Mouse (Mus musculus): ENCODE data around the gene Asb15. TPM values are rescaled to one million over a fixed set of nuclear protein-coding genes. Genes with fewer than 3 reads are reported as not detected.

The Asb15 gene
- polyA plus RNA-seq, 1 experiment from 2014 or later: 0.02 TPM

- H3K4me3 ChIP-seq (ENCODE audit: low read depth, low read length): no peak overlapping the region
- ATAC-seq (no peak), DNase-seq (ENCODE audit: low spot score) (no peak)
- no peaks in the 10 kb centered on the region for H3K27me3 ChIP-seq (replicated peaks; ENCODE audit: insufficient read depth, low read length)
- H3K36me3 ChIP-seq (ENCODE audit: insufficient read depth, low read length): no peaks in the 10 kb centered on the region
- no peak overlapping the region for H3K4me2 ChIP-seq (replicated peaks; ENCODE audit: low read depth, low read length)
- no peak overlapping the region for H3K27ac ChIP-seq (ENCODE audit: low read length)
- no peak overlapping the region for H3K9ac ChIP-seq (replicated peaks; ENCODE audit: low read depth)
- H3K9me3 ChIP-seq (ENCODE audit: low read length): no peaks in the 10 kb centered on the region
- H3K4me1 ChIP-seq (ENCODE audit: insufficient read depth, low read depth, low read length): no peaks in the 10 kb centered on the region
- no peak for TF ChIP-seq EP300 (IDR thresholded peaks at IDR 0.05)
- peak; percentile 16; the same call in 1 of the 2 replicates for TF ChIP-seq CTCF (IDR thresholded peaks at IDR 0.05)
- WGBS: 68% methylated on average over 10 of the region's 10 CpGs
These were observed 78.6 kb downstream of the Asb15 start for GRCm38 (mm10) chr6:24606512-24606911.

GRCm38 (mm10) chr6:24607531-24607930, 79.6 kb downstream of the Asb15 start:
- Histone ChIP-seq H3K4me1 (ENCODE audit: insufficient read depth, low read depth, low read length) (no peaks in the 10 kb centered on the region), H3K27me3 (replicated peaks; ENCODE audit: insufficient read depth, low read length) (no peaks in the 10 kb centered on the region), H3K9ac (replicated peaks; ENCODE audit: low read depth) (no peak overlapping the region), H3K36me3 (ENCODE audit: insufficient read depth, low read length) (no peaks in the 10 kb centered on the region), H3K9me3 (ENCODE audit: low read length) (no peaks in the 10 kb centered on the region), H3K4me2 (replicated peaks; ENCODE audit: low read depth, low read length) (no peak overlapping the region), H3K4me3 (ENCODE audit: low read depth, low read length) (no peak overlapping the region), H3K27ac (ENCODE audit: low read length) (no peak overlapping the region)
- TF ChIP-seq CTCF (IDR thresholded peaks at IDR 0.05) (no peak), EP300 (IDR thresholded peaks at IDR 0.05) (no peak)
- no peak for ATAC-seq
- WGBS: 59% methylated on average over 15 of the region's 15 CpGs
- no peak for DNase-seq (ENCODE audit: low spot score)

- Histone ChIP-seq H3K4me2 (replicated peaks; ENCODE audit: low read depth, low read length) (no peak overlapping the region), H3K9ac (replicated peaks; ENCODE audit: low read depth) (no peak overlapping the region), H3K9me3 (ENCODE audit: low read length) (no peaks in the 10 kb centered on the region), H3K4me3 (ENCODE audit: low read depth, low read length) (no peak overlapping the region), H3K4me1 (ENCODE audit: insufficient read depth, low read depth, low read length) (no peaks in the 10 kb centered on the region), H3K27ac (ENCODE audit: low read length) (no peak overlapping the region), H3K36me3 (ENCODE audit: insufficient read depth, low read length) (no peaks in the 10 kb centered on the region; the same call in 1 of the 2 replicates), H3K27me3 (replicated peaks; ENCODE audit: insufficient read depth, low read length) (no peaks in the 10 kb centered on the region)
- no peak for TF ChIP-seq EP300 (IDR thresholded peaks at IDR 0.05)
- no peak for TF ChIP-seq CTCF (IDR thresholded peaks at IDR 0.05)
- DNase-seq (ENCODE audit: low spot score): no peak
- WGBS: 54% methylated on average over 4 of the region's 4 CpGs
- ATAC-seq: no peak
These were observed 80.2 kb downstream of the Asb15 start for GRCm38 (mm10) chr6:24608129-24608528.

- Histone ChIP-seq H3K4me1 (ENCODE audit: insufficient read depth, low read depth, low read length) (no peaks in the 10 kb centered on the region), H3K4me2 (replicated peaks; ENCODE audit: low read depth, low read length) (no peak overlapping the region), H3K27me3 (replicated peaks; ENCODE audit: insufficient read depth, low read length) (no peaks in the 10 kb centered on the region), H3K4me3 (ENCODE audit: low read depth, low read length) (no peak overlapping the region), H3K36me3 (ENCODE audit: insufficient read depth, low read length) (no peaks in the 10 kb centered on the region; the same call in 1 of the 2 replicates), H3K9me3 (ENCODE audit: low read length) (no peaks in the 10 kb centered on the region), H3K9ac (replicated peaks; ENCODE audit: low read depth) (no peak overlapping the region), H3K27ac (ENCODE audit: low read length) (no peak overlapping the region)
- TF ChIP-seq CTCF (IDR thresholded peaks at IDR 0.05) (no peak), EP300 (IDR thresholded peaks at IDR 0.05) (no peak)
- ATAC-seq: no peak
- 85% methylated on average over 3 of the region's 3 CpGs for whole genome bisulfite sequencing
- DNase-seq (ENCODE audit: low spot score): no peak
These were observed 80.7 kb downstream of the Asb15 start for GRCm38 (mm10) chr6:24608682-24609081.

GRCm38 (mm10) chr6:24609531-24609930, 81.6 kb downstream of the Asb15 start:
- H3K36me3 ChIP-seq (ENCODE audit: insufficient read depth, low read length): no peaks in the 10 kb centered on the region; the same call in 1 of the 2 replicates
- ATAC-seq: no peak
- no peaks in the 10 kb centered on the region for H3K4me1 ChIP-seq (ENCODE audit: insufficient read depth, low read depth, low read length)
- 45% methylated on average over 4 of the region's 4 CpGs for WGBS
- H3K27ac ChIP-seq (ENCODE audit: low read length): no peak overlapping the region
- H3K4me3 ChIP-seq (ENCODE audit: low read depth, low read length): no peak overlapping the region
- H3K27me3 ChIP-seq (replicated peaks; ENCODE audit: insufficient read depth, low read length): no peaks in the 10 kb centered on the region
- no peak for DNase-seq (ENCODE audit: low spot score)
- no peak for TF ChIP-seq CTCF (IDR thresholded peaks at IDR 0.05)
- no peak for TF ChIP-seq EP300 (IDR thresholded peaks at IDR 0.05)
- no peak overlapping the region for H3K4me2 ChIP-seq (replicated peaks; ENCODE audit: low read depth, low read length)
- H3K9ac ChIP-seq (replicated peaks; ENCODE audit: low read depth): no peak overlapping the region
- no peaks in the 10 kb centered on the region for H3K9me3 ChIP-seq (ENCODE audit: low read length)

- WGBS: 72% methylated on average over 4 of the region's 4 CpGs
These were observed 82.4 kb downstream of the Asb15 start for GRCm38 (mm10) chr6:24610358-24610757.

More at GRCm38 (mm10) chr6:24610358-24610757, 82.4 kb downstream of the Asb15 start:
- H3K36me3 ChIP-seq (ENCODE audit: insufficient read depth, low read length): peaks cover 6% of the 10 kb centered on the region; the same call in 1 of the 2 replicates
- no peak overlapping the region for H3K9ac ChIP-seq (replicated peaks; ENCODE audit: low read depth)
- H3K4me1 ChIP-seq (ENCODE audit: insufficient read depth, low read depth, low read length): no peaks in the 10 kb centered on the region
- H3K4me2 ChIP-seq (replicated peaks; ENCODE audit: low read depth, low read length): no peak overlapping the region
- H3K9me3 ChIP-seq (ENCODE audit: low read length): no peaks in the 10 kb centered on the region
- no peak overlapping the region for H3K4me3 ChIP-seq (ENCODE audit: low read depth, low read length)
- TF ChIP-seq CTCF (IDR thresholded peaks at IDR 0.05) (no peak), EP300 (IDR thresholded peaks at IDR 0.05) (no peak)
- H3K27me3 ChIP-seq (replicated peaks; ENCODE audit: insufficient read depth, low read length): no peaks in the 10 kb centered on the region
- no peak for DNase-seq (ENCODE audit: low spot score)
- no peak overlapping the region for H3K27ac ChIP-seq (ENCODE audit: low read length)
- no peak for ATAC-seq
